Mouse (Mus musculus): ENCODE data around the gene Lrrc57. TPM values are rescaled to one million over a fixed set of nuclear protein-coding genes. Genes with fewer than 3 reads are reported as not detected.
"Not testable (repeated sequence)": the region's sequence is repeated elsewhere in the genome, so short reads cannot be mapped to it uniquely, and the experiment has no call there.

Gene Lrrc57
- polyA plus RNA-seq, 1 experiment from 2014 or later: 22.5 TPM

GRCm38 (mm10) chr2:120589759-120590158, 19.6 kb downstream of the Lrrc57 start:
- no peaks in the 10 kb centered on the region for H3K9me3 ChIP-seq (replicated peaks)
- peaks cover 74% of the 10 kb centered on the region for H3K36me3 ChIP-seq
- 89% methylated on average over 5 of the region's 5 CpGs for WGBS
- no peak overlapping the region for H3K4me3 ChIP-seq (replicated peaks)
- H3K9ac ChIP-seq: no peak overlapping the region
- H3K4me1 ChIP-seq: no peaks in the 10 kb centered on the region
- no peak overlapping the region for H3K4me2 ChIP-seq
- no peak for ATAC-seq (replicated peaks; ENCODE audit: low FRiP score)
- H3K27ac ChIP-seq: no peak overlapping the region
- H3K27me3 ChIP-seq: no peaks in the 10 kb centered on the region

- WGBS: 76% methylated on average over 5 of the region's 5 CpGs
- Histone ChIP-seq H3K9me3 (replicated peaks) (no peaks in the 10 kb centered on the region), H3K27ac (no peak overlapping the region), H3K36me3 (0 out of 2 replicates have a peak, but pooled peaks cover 3% of the 10 kb centered on the region), H3K9ac (no peak overlapping the region), H3K4me3 (replicated peaks) (no peak overlapping the region), H3K27me3 (no peaks in the 10 kb centered on the region), H3K4me2 (no peak overlapping the region), H3K4me1 (peaks cover 4% of the 10 kb centered on the region; the same call in 1 of the 2 replicates)
- no peak for ATAC-seq (replicated peaks; ENCODE audit: low FRiP score)
These were observed 31.0 kb downstream of the Lrrc57 start for GRCm38 (mm10) chr2:120578286-120578685.

GRCm38 (mm10) chr2:120577799-120578198, 31.5 kb downstream of the Lrrc57 start:
- no peak overlapping the region for H3K27ac ChIP-seq
- 0 out of 2 replicates have a peak, but pooled peaks cover 3% of the 10 kb centered on the region for H3K36me3 ChIP-seq
- H3K4me3 ChIP-seq (replicated peaks): no peak overlapping the region
- no peak overlapping the region for H3K9ac ChIP-seq
- 80% methylated on average over 4 of the region's 4 CpGs for WGBS
- H3K9me3 ChIP-seq (replicated peaks): no peaks in the 10 kb centered on the region
- H3K4me1 ChIP-seq: peaks cover 4% of the 10 kb centered on the region; the same call in 1 of the 2 replicates
- no peaks in the 10 kb centered on the region for H3K27me3 ChIP-seq
- no peak for ATAC-seq (replicated peaks; ENCODE audit: low FRiP score)
- no peak overlapping the region for H3K4me2 ChIP-seq

GRCm38 (mm10) chr2:120575978-120576377, 33.3 kb downstream of the Lrrc57 start:
- H3K27ac ChIP-seq: no peak overlapping the region
- peaks cover 4% of the 10 kb centered on the region; the same call in 1 of the 2 replicates for H3K4me1 ChIP-seq
- H3K9ac ChIP-seq: no peak overlapping the region
- H3K4me2 ChIP-seq: no peak overlapping the region
- H3K4me3 ChIP-seq (replicated peaks): no peak overlapping the region
- H3K36me3 ChIP-seq: peaks cover 9% of the 10 kb centered on the region
- 83% methylated on average over 2 of the region's 2 CpGs for WGBS
- no peaks in the 10 kb centered on the region for H3K27me3 ChIP-seq
- ATAC-seq (replicated peaks; ENCODE audit: low FRiP score): no peak
- no peaks in the 10 kb centered on the region for H3K9me3 ChIP-seq (replicated peaks)

GRCm38 (mm10) chr2:120575121-120575520, 34.2 kb downstream of the Lrrc57 start:
- Histone ChIP-seq H3K4me1 (peaks cover 4% of the 10 kb centered on the region; the same call in 1 of the 2 replicates), H3K4me3 (replicated peaks) (no peak overlapping the region), H3K27ac (no peak overlapping the region), H3K27me3 (no peaks in the 10 kb centered on the region), H3K9me3 (replicated peaks) (no peaks in the 10 kb centered on the region), H3K4me2 (no peak overlapping the region), H3K9ac (no peak overlapping the region), H3K36me3 (peaks cover 12% of the 10 kb centered on the region)
- ATAC-seq (replicated peaks; ENCODE audit: low FRiP score): no peak
- WGBS: 73% methylated on average over 3 of the region's 3 CpGs

GRCm38 (mm10) chr2:120572161-120572560, 37.2 kb downstream of the Lrrc57 start:
- not testable (repeated sequence) for H3K36me3 ChIP-seq; H3K27me3 ChIP-seq; H3K9ac ChIP-seq; H3K4me3 ChIP-seq (replicated peaks); ATAC-seq (replicated peaks; ENCODE audit: low FRiP score); H3K27ac ChIP-seq; H3K9me3 ChIP-seq (replicated peaks); H3K4me2 ChIP-seq
- WGBS: 92% methylated on average over 3 of the region's 3 CpGs
- peaks cover 13% of the 10 kb centered on the region; the same call in 1 of the 2 replicates for H3K4me1 ChIP-seq

GRCm38 (mm10) chr2:120571081-120571480, 38.2 kb downstream of the Lrrc57 start:
- H3K27ac ChIP-seq: no peak overlapping the region
- no peaks in the 10 kb centered on the region for H3K9me3 ChIP-seq (replicated peaks)
- H3K4me1 ChIP-seq: peaks cover 15% of the 10 kb centered on the region; the same call in 1 of the 2 replicates
- H3K27me3 ChIP-seq: no peaks in the 10 kb centered on the region
- H3K36me3 ChIP-seq: peaks cover 9% of the 10 kb centered on the region
- no peak for ATAC-seq (replicated peaks; ENCODE audit: low FRiP score)
- 93% methylated on average over 3 of the region's 3 CpGs for WGBS
- no peak overlapping the region for H3K9ac ChIP-seq
- H3K4me3 ChIP-seq (replicated peaks): no peak overlapping the region
- H3K4me2 ChIP-seq: no peak overlapping the region

- under 1% methylated on average over 22 of the region's 22 CpGs for WGBS
These were observed 41.5 kb downstream of the Lrrc57 start for GRCm38 (mm10) chr2:120567798-120568320.

GRCm38 (mm10) chr2:120566886-120567797, 42.2 kb downstream of the Lrrc57 start, which contains the start of gene Snap23:
Gene Snap23 (plus strand): TSS chr2:120567671.
- Histone ChIP-seq H3K36me3 (peaks cover 9% of the 10 kb centered on the region), H3K4me1 (peaks cover 21% of the 10 kb centered on the region), H3K9ac (peak within 1 kb of the TSS; percentile 61), H3K4me3 (replicated peaks) (peak within 1 kb of the TSS; percentile 64), H3K4me2 (peak within 1 kb of the TSS; percentile 71), H3K9me3 (replicated peaks) (no peaks in the 10 kb centered on the region), H3K27ac (peak within 1 kb of the TSS; percentile 96), H3K27me3 (no peaks in the 10 kb centered on the region)
- ATAC-seq (replicated peaks; ENCODE audit: low FRiP score): peak; percentile 96
- WGBS: under 1% methylated on average over 42 of the region's 42 CpGs

More at GRCm38 (mm10) chr2:120567798-120568320, 41.5 kb downstream of the Lrrc57 start:
- H3K4me3 ChIP-seq (replicated peaks): peak overlapping the region; percentile 64
- ATAC-seq (replicated peaks; ENCODE audit: low FRiP score): peak; percentile 79
- peak overlapping the region; percentile 71 for H3K4me2 ChIP-seq
- H3K27me3 ChIP-seq: no peaks in the 10 kb centered on the region
- peaks cover 9% of the 10 kb centered on the region for H3K36me3 ChIP-seq
- no peaks in the 10 kb centered on the region for H3K9me3 ChIP-seq (replicated peaks)
- H3K4me1 ChIP-seq: peaks cover 14% of the 10 kb centered on the region
- peak overlapping the region; percentile 61 for H3K9ac ChIP-seq
- peak overlapping the region; percentile 96 for H3K27ac ChIP-seq

GRCm38 (mm10) chr2:120565363-120565762, 44.0 kb downstream of the Lrrc57 start:
- H3K4me2 ChIP-seq: no peak overlapping the region
- no peak overlapping the region for H3K27ac ChIP-seq
- H3K27me3 ChIP-seq: no peaks in the 10 kb centered on the region
- WGBS: 74% methylated on average over 2 of the region's 2 CpGs
- H3K9me3 ChIP-seq (replicated peaks): no peaks in the 10 kb centered on the region
- no peak overlapping the region for H3K9ac ChIP-seq
- ATAC-seq (replicated peaks; ENCODE audit: low FRiP score): no peak
- peaks cover 2% of the 10 kb centered on the region; the same call in 1 of the 2 replicates for H3K36me3 ChIP-seq
- H3K4me1 ChIP-seq: peaks cover 26% of the 10 kb centered on the region
- H3K4me3 ChIP-seq (replicated peaks): no peak overlapping the region

GRCm38 (mm10) chr2:120564548-120565188, 44.7 kb downstream of the Lrrc57 start:
- H3K4me2 ChIP-seq; H3K9me3 ChIP-seq (replicated peaks); ATAC-seq (replicated peaks; ENCODE audit: low FRiP score); H3K36me3 ChIP-seq; H3K9ac ChIP-seq; H3K4me3 ChIP-seq (replicated peaks); H3K27me3 ChIP-seq; H3K27ac ChIP-seq: not testable (repeated sequence)
- WGBS: 92% methylated on average over 4 of the region's 4 CpGs
- peaks cover 26% of the 10 kb centered on the region for H3K4me1 ChIP-seq

Data from kidney, embryonic 15.5 days (tissue).